Mouse (Mus musculus) heart, embryonic 14.5 days (tissue): Measurements from ENCODE around the gene Ltbp1. TPM values are rescaled to one million over a fixed set of nuclear protein-coding genes. Genes with fewer than 3 reads are reported as not detected.

Source experiments
- ATAC-seq: fragments of 200-750 bp; cut with Nextera tagmentation; 2 replicates; pipeline ENCODE4 v1.8.0; 2017; ENCODE audit warnings: low read depth, moderate TSS enrichment; ENCODE audit not compliant: insufficient number of reproducible peaks, insufficient read depth, low FRiP score
- H3K27ac ChIP-seq, 2 experiments: fragments of 200-500 bp in 1 of 2; fragments of 300-500 bp in 1 of 2; sonication (generic) in 1 of 2; replicated peaks in 1 of 2; 2 replicates each; pipeline ENCODE4 v1.5.1; 2012 to 2014; ENCODE audit warnings: low read depth in 2 of 2, low read length in 2 of 2, control low read depth in 1 of 2, mild to moderate bottlenecking in 1 of 2, mixed read lengths in 1 of 2; ENCODE audit not compliant: control insufficient read depth in 1 of 2, insufficient read depth in 1 of 2
- H3K27me3 ChIP-seq: fragments of 300-500 bp; sonication (generic); 2 replicates; pipeline ENCODE4 v1.6.1; 2014; ENCODE audit warnings: mild to moderate bottlenecking, low read length, control low read depth; ENCODE audit not compliant: control insufficient read depth, insufficient read depth
- H3K36me3 ChIP-seq: fragments of 300-500 bp; sonication (generic); 2 replicates; pipeline ENCODE4 v1.6.1; 2014; ENCODE audit warnings: mild to moderate bottlenecking, control low read depth, low read length, mixed read lengths; ENCODE audit not compliant: control insufficient read depth, insufficient read depth
- H3K4me1 ChIP-seq, 2 experiments: fragments of 200-500 bp in 1 of 2; fragments of 300-500 bp in 1 of 2; sonication (generic) in 1 of 2; 2 replicates each; pipeline ENCODE4 v1.6.1; 2012 to 2014; ENCODE audit warnings: low read length in 2 of 2, control low read depth in 1 of 2, mixed read lengths in 1 of 2; ENCODE audit not compliant: control insufficient read depth in 2 of 2, insufficient read depth in 2 of 2
- H3K4me2 ChIP-seq: fragments of 300-500 bp; sonication (generic); 2 replicates; pipeline ENCODE4 v1.6.1; 2014; ENCODE audit warnings: mild to moderate bottlenecking, low read length
- H3K4me3 ChIP-seq, 2 experiments: fragments of 200-500 bp in 1 of 2; fragments of 300-500 bp in 1 of 2; sonication (generic) in 1 of 2; 2 replicates each; pipeline ENCODE4 v1.5.1; 2012 to 2014; ENCODE audit warnings: low read length in 2 of 2, mild to moderate bottlenecking in 2 of 2, control low read depth in 1 of 2, low read depth in 1 of 2, moderate library complexity in 1 of 2; ENCODE audit not compliant: control insufficient read depth in 1 of 2, insufficient read depth in 1 of 2
- H3K9ac ChIP-seq: fragments of 300-500 bp; sonication (generic); 2 replicates; pipeline ENCODE4 v1.6.1; 2014; ENCODE audit warnings: mild to moderate bottlenecking, low read length
- H3K9me3 ChIP-seq: fragments of 300-500 bp; sonication (generic); 2 replicates; pipeline ENCODE4 v1.6.1; 2016; ENCODE audit warnings: low read length, control low read depth; ENCODE audit not compliant: control insufficient read depth
- WGBS: fragments of 180-500 bp; shearing (Covaris S2); extraction: QIAGEN DNeasy Blood & Tissue Kit; methylation state at CpG from one replicate; pipeline ENCODE4 v1.1.7; 2014; 5-methylcytosine and 5-hydroxymethylcytosine counted together
- polyA plus RNA-seq: library from polyadenylated mRNA; unstranded; fragments of >200 nt; fragmentation: Nextera tagmentation; extraction: Ambion mirVana; gene quantifications from 2 replicates; pipeline ENCODE4 v1.2.1, GENCODE M21; 2014

The Ltbp1 gene
- polyA plus RNA-seq, 1 experiment from 2014 or later: 38.1 TPM

DNA sequence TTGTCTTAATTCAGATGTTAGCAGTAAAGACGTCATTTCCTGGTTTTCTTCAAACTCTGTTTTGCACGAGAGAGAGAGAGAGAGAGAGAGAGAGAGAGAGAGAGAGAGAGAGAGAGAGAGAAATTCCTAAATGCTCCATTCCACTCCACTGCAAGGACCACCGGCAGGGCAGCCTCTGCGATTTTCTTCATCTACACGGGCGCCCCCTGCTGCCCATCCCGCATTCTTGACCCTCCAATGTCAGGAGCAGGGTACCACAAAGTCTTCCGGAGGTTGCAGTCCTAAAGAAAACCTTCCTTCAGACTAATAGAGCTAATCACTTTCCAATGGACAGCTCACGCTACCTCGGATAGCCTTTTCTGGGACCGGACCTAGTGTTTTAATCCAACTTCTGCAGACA is 548 bp upstream of the Ltbp1 start:
- H3K4me3 ChIP-seq: peak overlapping the region; percentile 91 to 100
- under 1% methylated on average over 11 of the region's 11 CpGs for WGBS
- peaks cover 11% of the 10 kb centered on the region; the same call in 1 of the 2 replicates for H3K36me3 ChIP-seq
- peak overlapping the region; percentile 96 for H3K27ac ChIP-seq
- no peaks in the 10 kb centered on the region for H3K27me3 ChIP-seq
- ATAC-seq: peak; percentile 70; the same call in 1 of the 2 replicates
- H3K9me3 ChIP-seq: no peaks in the 10 kb centered on the region
- peaks cover 8 to 32% of the 10 kb centered on the region in 2 experiments for H3K4me1 ChIP-seq
- peak overlapping the region; percentile 96 for H3K4me2 ChIP-seq
- peak overlapping the region; percentile 96 for H3K9ac ChIP-seq

DNA sequence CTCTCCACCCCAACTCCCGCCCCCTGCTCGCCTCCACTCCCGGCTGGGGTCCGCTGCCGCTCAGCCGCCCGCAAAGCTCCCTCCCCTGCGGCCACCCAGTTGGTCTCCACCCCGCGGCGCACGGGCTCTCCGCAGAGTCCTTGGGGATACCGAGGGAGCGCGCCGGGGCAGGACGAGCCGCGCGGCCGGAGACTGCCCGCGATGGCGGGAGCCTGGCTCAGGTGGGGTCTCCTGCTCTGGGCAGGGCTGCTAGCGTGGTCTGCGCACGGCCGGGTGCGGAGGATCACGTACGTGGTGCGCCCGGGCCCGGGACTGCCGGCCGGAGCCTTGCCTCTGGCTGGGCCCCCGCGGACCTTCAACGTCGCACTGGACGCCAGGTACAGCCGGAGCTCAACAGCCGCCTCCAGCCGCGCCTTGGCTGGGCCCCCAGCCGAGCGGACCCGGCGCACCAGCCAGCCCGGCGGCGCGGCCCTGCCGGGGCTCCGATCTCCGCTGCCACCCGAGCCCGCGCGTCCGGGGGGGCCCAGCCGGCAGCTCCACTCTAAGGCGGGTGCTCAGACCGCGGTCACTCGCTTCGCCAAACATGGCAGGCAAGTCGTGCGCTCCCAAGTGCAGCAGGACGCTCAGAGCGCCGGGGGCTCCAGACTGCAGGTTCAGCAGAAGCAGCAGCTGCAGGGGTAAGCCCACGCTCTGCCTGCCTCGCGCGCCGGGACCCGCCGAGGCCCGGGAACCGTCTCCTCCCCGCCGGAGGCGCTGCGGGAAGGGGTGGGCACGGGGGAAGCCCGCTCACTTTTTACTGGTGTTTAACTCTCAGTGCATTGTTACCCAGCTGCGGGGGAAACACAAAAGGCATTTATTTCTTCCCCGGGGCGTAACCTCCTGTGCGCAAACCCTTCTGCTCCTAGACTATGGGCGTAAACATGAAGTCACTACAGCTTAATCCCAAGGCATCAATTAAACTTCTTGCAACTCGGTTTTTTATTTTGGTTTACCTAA is 615 bp downstream of the Ltbp1 start:
- Histone ChIP-seq H3K27ac (peak overlapping the region; percentile 96), H3K27me3 (no peaks in the 10 kb centered on the region), H3K9me3 (no peaks in the 10 kb centered on the region), H3K4me3 (peak overlapping the region; percentile 91 to 100), H3K36me3 (peaks cover 13% of the 10 kb centered on the region), H3K4me2 (peak overlapping the region; percentile 96), H3K4me1 (peaks cover 10 to 33% of the 10 kb centered on the region in 2 experiments), H3K9ac (peak overlapping the region; percentile 96)
- peak; percentile 52 for ATAC-seq
- WGBS: under 1% methylated on average over 94 of the region's 94 CpGs

DNA sequence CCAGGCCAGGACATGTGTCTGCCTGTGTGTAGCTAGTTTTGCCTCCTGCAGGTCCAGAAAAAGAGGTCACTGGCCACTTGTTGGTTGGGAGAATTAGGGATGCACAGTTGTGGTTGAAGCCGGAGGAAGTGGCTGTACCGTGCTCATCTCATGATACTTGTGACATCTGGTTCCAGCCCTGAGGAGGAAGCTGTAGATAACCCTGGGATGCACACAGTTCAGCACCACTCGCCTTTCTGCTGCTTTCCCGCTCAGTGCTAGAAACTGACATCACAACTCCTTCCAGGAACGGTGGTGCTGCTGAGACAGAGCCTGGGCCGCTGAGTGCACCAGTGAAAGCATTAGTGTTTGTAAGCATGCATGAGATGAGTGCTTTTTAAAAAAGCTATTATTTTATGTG is 5.6 kb downstream of the Ltbp1 start:
- H3K9me3 ChIP-seq: no peaks in the 10 kb centered on the region
- H3K9ac ChIP-seq: no peak overlapping the region
- no peak overlapping the region for H3K4me3 ChIP-seq
- peaks cover 44% of the 10 kb centered on the region for H3K36me3 ChIP-seq
- WGBS: 55% methylated on average over 6 of the region's 6 CpGs
- H3K4me1 ChIP-seq: peaks cover 16 to 34% of the 10 kb centered on the region in 2 experiments
- H3K27ac ChIP-seq: no peak overlapping the region
- no peak for ATAC-seq
- H3K27me3 ChIP-seq: no peaks in the 10 kb centered on the region
- H3K4me2 ChIP-seq: no peak overlapping the region

DNA sequence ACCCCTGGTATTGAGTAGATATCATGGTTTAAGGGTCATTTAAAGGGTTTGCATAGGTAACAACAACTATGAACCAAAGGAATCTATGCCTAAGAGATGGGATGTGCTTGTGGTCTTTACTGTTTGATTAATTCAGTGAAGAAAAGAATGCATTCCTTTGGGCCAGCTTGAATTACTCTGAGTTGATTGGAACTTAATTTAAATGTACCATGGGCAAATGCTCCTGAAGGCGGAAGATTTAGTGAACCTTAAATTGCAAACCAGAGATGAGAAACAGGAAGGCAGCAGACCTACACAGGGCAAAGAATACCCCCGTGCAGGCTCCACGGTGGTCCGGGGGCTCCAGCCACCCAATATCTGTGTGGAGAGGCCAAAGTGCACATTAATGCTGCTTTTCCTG is 7.8 kb downstream of the Ltbp1 start:
- no peaks in the 10 kb centered on the region for H3K9me3 ChIP-seq
- 67% methylated on average over 4 of the region's 4 CpGs for WGBS
- peaks cover 16 to 31% of the 10 kb centered on the region in 2 experiments for H3K4me1 ChIP-seq
- peak overlapping the region; percentile 21; a peak in 2 of 4 replicates for H3K27ac ChIP-seq
- H3K36me3 ChIP-seq: peaks cover 51% of the 10 kb centered on the region
- H3K4me3 ChIP-seq: no peak overlapping the region
- H3K27me3 ChIP-seq: no peaks in the 10 kb centered on the region
- no peak overlapping the region for H3K9ac ChIP-seq
- no peak for ATAC-seq
- no peak overlapping the region for H3K4me2 ChIP-seq

DNA sequence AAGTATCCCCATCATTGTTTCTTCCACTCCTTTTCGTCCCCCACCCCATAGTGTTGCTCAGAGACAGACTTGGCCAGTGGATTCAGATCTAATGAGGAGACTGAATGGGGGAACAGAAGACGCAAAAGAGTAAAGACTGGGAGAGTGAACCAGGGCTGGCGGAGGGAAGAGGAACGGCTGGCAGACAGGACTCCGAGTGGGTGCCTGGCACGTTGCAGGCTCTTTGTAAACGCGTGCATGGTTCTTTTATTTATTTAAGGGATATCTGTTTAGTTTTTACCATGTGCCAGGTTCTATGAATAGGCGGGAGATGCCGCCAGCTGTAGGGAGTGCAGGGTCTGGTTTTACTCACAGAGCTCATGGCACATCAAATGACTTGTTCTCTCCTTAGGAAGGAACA is 8.5 kb downstream of the Ltbp1 start:
- Histone ChIP-seq H3K4me2 (peak overlapping the region; percentile 1; the same call in 1 of the 2 replicates), H3K27me3 (no peaks in the 10 kb centered on the region), H3K27ac (peak overlapping the region; percentile 21; a peak in 2 of 4 replicates), H3K9ac (no peak overlapping the region), H3K4me3 (no peak overlapping the region), H3K9me3 (no peaks in the 10 kb centered on the region), H3K4me1 (peaks cover 16 to 31% of the 10 kb centered on the region in 2 experiments), H3K36me3 (peaks cover 49% of the 10 kb centered on the region)
- 38% methylated on average over 10 of the region's 10 CpGs for WGBS
- peak; percentile 40; the same call in 1 of the 2 replicates for ATAC-seq

DNA sequence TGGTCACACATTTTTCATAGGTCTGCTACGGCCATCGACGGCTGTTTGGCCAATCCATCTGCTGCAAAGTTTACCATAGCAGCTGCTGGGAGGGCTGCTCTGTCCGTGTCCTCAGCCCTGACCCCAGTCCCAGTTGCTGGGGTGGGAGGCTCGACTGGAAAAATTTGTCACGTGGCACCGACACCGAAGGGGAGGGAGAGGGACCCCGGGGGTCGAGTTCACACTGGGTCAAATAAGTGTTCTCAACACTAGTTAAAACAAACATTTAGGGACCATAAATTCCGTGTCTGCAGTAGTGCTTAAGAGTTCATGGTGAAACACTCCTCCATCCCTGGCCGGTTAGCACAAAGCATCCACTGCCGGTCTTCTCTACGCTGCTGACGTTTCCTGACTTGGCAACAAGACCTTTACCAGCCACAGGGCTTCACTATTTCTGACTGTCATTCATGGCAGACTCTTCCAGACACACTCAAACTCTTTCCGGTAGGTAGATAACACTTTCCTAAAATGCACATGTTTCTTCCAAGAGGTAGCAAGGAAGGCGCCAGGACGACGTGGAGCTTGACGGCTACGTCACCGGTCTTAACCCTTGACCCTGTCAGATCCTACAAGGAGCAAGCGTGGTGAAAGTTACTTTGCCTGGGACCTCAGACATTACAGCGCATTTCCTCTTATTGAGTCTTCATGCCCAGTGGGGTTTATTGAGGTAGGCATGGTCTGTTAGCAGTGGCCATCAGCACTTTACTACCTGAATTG is 9.4 kb downstream of the Ltbp1 start:
- H3K36me3 ChIP-seq: peaks cover 40% of the 10 kb centered on the region
- H3K4me1 ChIP-seq: peaks cover 16 to 28% of the 10 kb centered on the region in 2 experiments
- no peak overlapping the region for H3K9ac ChIP-seq

DNA sequence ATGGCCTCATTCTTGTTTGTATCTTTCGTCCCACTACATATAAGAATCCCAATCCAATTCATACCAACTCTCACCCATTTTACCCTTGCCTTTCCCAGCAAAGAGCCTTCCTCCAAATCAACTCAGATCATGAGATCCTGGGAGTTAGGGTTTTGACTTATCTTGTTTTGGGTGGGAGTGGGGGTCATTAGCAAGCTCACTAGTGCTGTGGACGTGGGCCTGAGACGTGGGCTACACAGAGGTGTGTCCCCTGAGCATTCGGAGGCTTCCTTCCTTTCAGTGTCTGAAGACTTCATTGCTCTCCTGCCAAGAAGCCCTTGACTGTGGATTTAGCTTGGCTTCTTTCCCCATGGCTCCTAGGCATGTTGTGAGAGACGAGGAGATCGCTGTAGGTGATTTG is 10.2 kb downstream of the Ltbp1 start:
- WGBS: 74% methylated on average over 6 of the region's 6 CpGs
- Histone ChIP-seq H3K27me3 (no peaks in the 10 kb centered on the region), H3K4me3 (no peak overlapping the region), H3K4me2 (no peak overlapping the region), H3K27ac (no peak overlapping the region), H3K36me3 (peaks cover 39% of the 10 kb centered on the region), H3K9me3 (no peaks in the 10 kb centered on the region), H3K9ac (no peak overlapping the region), H3K4me1 (peaks cover 16 to 28% of the 10 kb centered on the region in 2 experiments)
- ATAC-seq: no peak

More for the DNA sequence above, 9.4 kb downstream of the Ltbp1 start:
- H3K27ac ChIP-seq: no peak overlapping the region
- WGBS: 67% methylated on average over 24 of the region's 24 CpGs
- ATAC-seq: no peak
- H3K9me3 ChIP-seq: no peaks in the 10 kb centered on the region
- no peak overlapping the region for H3K4me2 ChIP-seq
- H3K27me3 ChIP-seq: no peaks in the 10 kb centered on the region
- no peak overlapping the region for H3K4me3 ChIP-seq
